Mouse (Mus musculus) mouse trophoblast stem cell (cell line): Measurements from ENCODE around the gene Chd9.

ENCODE experiments used
- in situ Hi-C, 2 experiments: fragments of 300-500 bp; cut with MseI, MboI; formaldehyde crosslinking; loops; 2 replicates in 1 of 2; 3 replicates in 1 of 2; pipeline ENCODE4 v1.15.1; 2025

Gene Chd9

GRCm38 (mm10) chr8:90964044-90964443, 135.9 kb downstream of the Chd9 start:
- in situ Hi-C loops, result no loop called here

GRCm38 (mm10) chr8:90965467-90966170, 137.5 kb downstream of the Chd9 start:
- in situ Hi-C loops, result no loop called here

- in situ Hi-C loops, result no loop called here
These were observed 140.2 kb downstream of the Chd9 start for GRCm38 (mm10) chr8:90968307-90968706.

DNA sequence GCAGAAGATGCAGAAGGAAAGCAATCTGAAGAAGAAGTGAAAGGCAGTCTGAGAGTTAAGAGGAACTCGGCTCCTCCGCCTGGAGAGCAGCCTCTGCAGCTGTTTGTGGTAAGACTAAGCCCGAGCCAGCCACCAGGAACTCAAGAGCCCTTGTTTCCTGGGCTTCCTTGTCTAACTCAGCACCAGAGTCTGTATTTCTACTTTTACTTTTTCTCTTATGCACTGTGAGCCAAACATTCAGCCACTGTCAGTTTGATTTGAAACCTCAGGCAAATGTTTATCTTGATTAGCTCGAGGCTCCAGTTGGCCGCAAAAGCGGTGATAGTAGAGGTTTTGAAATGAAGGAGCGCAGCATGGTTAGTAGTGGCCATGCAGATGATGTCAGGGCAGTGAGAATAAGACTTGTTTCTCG, 148.8 kb downstream of the Chd9 start:
- in situ Hi-C loops, result no loop called here

- in situ Hi-C loops, result no loop called here
These were observed 150.6 kb downstream of the Chd9 start for GRCm38 (mm10) chr8:90978720-90979119.

- in situ Hi-C loops, result no loop called here
These were observed 151.1 kb downstream of the Chd9 start for GRCm38 (mm10) chr8:90979295-90979694.

DNA sequence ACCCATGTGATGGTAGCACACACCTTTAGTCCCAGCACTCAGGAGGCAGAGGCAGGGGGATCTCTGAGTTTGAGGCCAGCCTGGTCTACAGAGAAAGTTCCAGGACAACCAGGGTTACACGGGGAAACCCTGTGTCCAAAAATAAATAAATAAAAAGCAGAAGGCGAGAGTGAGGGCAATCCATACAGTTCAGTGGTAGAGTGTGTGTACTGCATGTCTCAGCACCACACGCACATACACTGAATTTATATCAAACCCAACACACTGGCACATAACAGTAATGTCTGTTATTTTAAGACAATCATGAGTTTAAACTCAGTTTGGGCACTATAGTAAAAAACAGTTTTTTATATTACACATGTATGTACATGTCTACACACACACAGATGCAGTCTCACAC, 153.9 kb downstream of the Chd9 start:
- in situ Hi-C loops, result no loop called here

DNA sequence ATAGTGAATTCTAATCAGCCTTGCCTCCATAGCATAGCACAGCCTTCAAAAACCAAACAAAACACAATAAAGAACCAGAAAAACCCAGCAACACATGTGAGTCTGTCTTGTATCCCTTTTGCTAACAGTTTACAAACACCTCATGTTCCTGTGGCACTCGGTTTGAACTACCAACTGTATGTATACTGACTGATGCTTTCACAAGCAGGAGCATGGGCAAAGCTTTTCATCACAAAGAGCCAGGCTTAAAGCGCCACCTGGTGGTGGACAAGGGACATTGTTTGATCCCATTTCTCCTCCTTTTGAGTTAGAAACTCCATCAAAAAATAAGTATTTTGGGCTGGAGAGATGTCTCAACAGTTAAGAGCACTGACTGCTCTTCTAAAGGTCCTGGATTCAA, 191.6 kb downstream of the Chd9 start:
- in situ Hi-C loops, result loop anchor here (10.0 kb wide), 1 partner anchor 195 kb away; the partner anchor contains the start of gene Chd9 (in 2 of the 2)

DNA sequence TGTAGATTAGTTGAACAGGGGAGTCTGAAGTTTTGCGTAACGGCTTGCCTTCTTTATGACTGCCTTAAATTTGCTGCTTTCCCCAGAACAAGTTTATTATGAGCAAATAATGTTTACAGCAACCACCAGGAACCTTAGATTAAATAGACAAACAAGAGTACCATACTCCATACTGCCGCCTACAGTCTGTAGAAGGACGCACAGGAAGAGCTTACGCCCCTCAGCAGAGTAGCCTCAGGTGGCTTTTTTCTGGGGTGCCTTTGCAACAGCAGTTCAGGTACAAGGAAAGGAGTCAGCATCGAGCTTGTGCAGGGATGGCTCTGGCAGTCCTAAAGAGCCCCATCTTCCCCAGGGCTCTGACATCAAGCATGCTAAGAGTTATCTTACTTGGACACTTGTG, 206.3 kb downstream of the Chd9 start:
- in situ Hi-C loops, result no loop called here

GRCm38 (mm10) chr8:91036905-91037304, 208.8 kb downstream of the Chd9 start:
- in situ Hi-C loops, result no loop called here

DNA sequence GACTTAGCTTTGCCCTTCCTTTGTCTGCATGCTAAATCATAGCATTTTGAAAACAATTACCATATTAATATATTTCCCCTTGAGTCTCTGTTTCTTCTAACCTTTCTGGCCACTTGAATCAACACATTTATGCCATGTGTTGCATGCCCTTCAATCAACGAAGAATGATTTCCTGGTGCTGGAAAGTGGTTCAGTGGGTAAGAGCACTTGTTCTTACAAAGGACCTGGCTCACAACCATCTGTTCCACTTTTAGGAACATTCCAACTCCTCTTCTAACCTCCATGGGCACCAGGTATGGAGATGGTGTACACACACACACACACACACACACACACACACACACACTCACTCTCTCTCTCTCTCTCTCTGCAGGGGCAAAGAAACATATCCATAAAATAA, 210.5 kb downstream of the Chd9 start:
- in situ Hi-C loops, result no loop called here

- in situ Hi-C loops, result no loop called here
These were observed 218.2 kb downstream of the Chd9 start for GRCm38 (mm10) chr8:91046370-91046769.

DNA sequence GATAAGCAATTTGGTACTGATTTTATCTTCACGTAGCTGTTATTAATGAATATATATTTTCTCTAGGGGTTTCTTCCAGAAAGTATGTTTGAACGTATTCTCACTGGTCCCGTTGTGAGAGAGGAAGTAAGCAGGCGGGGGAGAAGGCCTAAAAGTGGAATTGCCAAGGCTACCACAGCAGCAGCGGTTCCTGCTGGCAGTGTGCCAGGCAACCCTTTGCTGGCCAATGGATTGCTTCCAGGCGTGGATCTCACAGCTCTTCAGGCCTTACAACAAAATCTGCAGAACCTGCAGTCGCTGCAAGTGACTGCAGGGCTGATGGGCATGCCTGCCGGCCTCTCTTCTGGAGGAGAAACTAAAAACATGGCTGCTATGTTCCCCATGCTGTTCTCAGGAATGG, 222.9 kb downstream of the Chd9 start:
- in situ Hi-C loops, result no loop called here

GRCm38 (mm10) chr8:91054418-91054817, 226.3 kb downstream of the Chd9 start:
- in situ Hi-C loops, result no loop called here

DNA sequence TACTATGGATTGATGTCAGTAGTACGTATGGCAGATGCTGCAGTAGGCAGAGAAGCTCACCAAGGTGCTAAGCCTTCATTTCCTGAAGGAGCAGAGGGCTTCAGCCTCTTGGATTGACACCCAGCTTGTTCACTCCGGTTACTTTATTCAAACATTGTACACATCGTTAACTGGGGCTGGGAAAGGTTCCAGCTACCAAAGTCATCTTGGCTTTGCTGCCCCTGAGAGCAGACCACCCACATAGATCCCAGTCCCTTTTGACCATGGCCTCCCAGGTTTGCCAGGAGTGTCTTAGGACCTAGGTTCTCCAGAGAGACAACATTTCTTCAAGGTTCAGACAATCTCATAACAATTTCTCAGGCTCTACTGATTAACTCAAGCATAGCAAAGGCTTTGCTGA, 228.7 kb downstream of the Chd9 start:
- in situ Hi-C loops, result no loop called here

DNA sequence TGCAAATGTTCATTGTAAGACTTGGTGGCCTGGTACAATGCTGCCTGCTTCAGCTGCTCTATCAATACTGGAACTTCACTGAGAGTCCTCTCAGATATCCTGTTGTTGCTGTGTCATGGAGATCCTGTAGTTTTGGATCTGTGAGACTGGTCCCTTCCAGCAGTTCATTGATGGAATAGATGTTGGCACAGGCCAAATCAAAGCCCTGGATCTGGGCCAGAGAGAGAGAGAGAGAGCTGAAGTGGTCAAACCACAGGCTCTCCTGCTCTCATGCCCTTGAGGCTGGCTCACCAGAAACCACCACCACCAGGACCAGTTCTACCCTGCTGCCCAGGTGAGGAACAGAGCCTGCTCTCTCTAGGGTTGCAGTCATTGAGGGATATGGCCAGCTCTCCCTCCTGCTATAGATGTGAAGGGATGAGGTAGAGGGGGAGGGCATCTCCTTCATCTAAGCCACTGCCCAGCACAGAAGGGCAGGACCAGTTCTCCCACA, 231.0 kb downstream of the Chd9 start:
- in situ Hi-C loops, result no loop called here

DNA sequence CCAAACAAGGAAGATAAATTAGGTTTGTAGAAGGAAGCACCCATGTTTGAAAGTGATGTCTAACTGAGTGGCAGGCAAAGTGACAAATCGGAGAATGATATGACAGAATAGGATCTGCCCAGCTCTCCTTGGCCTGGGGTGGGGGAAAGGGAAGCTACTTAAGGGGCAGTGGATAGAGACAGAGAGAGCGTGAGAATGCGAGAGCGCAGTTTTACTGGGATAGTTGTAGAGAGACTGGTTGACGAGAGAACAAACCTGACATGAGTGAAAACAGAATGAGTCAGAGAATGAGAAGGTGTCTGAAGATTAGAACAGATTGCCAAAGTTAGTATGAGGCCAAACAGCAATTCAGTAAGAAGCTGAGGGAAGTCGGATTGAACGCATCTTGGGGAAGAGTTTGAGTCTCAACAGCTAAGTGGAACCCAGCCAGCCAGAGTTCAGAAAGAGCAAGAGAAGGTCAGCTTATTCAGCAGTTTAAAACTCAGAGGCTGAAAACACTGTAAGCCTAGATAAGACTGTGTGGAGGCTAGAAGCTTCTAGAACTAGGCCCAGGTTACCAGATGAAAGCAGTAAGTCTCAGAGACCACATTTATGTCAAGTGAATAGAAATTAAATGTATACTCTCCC, 231.8 kb downstream of the Chd9 start:
- in situ Hi-C loops, result no loop called here

- in situ Hi-C loops, result no loop called here
These were observed 232.7 kb downstream of the Chd9 start for GRCm38 (mm10) chr8:91060555-91061471.

GRCm38 (mm10) chr8:91065179-91065578, 237.0 kb downstream of the Chd9 start:
- in situ Hi-C loops, result no loop called here

- in situ Hi-C loops, result no loop called here
These were observed 241.3 kb downstream of the Chd9 start for GRCm38 (mm10) chr8:91069407-91069806.

DNA sequence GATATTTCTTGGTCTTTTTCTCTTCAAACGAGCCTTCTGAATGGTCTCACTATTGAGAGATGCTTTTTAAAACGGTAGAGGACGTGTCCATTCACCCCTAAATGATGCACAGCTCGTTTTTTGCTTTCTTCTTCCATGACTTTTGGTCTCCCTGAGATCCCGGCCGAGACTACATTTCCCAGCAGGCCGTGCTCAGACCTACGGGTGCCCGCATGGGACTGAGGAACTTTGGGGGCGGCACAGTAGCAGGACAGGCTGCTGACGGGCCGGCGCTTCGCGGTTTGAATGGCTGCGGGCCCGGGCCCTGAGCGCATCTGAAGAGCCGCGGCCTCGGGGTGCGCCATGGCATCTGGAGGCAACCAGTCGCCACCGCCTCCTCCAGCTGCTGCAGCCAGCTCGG, 241.7 kb downstream of the Chd9 start, which contains the start of gene Rbl2:
TSS of gene Rbl2 (plus strand) at position 224 of the 400 bp plus-strand sequence.
- in situ Hi-C loops, result no loop called here

- in situ Hi-C loops, result no loop called here
These were observed 242.2 kb downstream of the Chd9 start for GRCm38 (mm10) chr8:91070275-91070859.
